Mouse (Mus musculus) cerebellum, adult 2 months (tissue): ENCODE measurements around the gene Adgrv1.

ENCODE experiments used
- CTCF ChIP-seq: fragments of 200-500 bp; IDR thresholded peaks from 2 replicates; pipeline ENCODE4 v1.5.1; 2011; ENCODE audit warnings: low read depth, mild to moderate bottlenecking, control low read depth, low read length, moderate library complexity, borderline replicate concordance; ENCODE audit not compliant: insufficient read depth
- POLR2A ChIP-seq: fragments of 200-500 bp; IDR thresholded peaks from 2 replicates; pipeline ENCODE4 v1.6.1; 2011; ENCODE audit warnings: low read length, control low read depth, borderline replicate concordance; ENCODE audit not compliant: insufficient read depth

DNA sequence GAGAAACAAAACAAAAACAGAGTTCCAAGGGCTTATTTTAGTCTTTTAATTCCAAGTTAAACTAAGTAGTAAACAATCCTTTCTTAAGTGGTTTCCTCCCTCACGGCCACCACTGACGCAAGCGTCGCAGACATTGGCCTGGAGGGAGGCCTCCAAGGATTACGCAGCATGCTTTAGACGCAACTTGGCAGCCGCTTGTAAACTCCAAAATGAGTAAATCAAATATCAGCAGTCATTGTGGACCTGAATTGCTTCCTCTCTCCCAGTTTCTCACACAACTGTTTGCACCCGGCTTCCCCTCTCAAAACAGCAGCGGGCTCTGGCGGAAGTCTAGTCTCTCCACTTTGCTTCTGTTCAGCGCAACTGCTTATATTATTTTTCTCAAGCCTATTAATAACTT, 280.7 kb downstream of the Adgrv1 start:
- TF ChIP-seq POLR2A (no peak), CTCF (no peak)
